Mouse (Mus musculus) intestine, embryonic 16.5 days (tissue): ENCODE measurements around the gene Zfhx3. TPM values are rescaled to one million over a fixed set of nuclear protein-coding genes. Genes with fewer than 3 reads are reported as not detected.

Experiments
- ATAC-seq: fragments of 200-750 bp; cut with Nextera tagmentation; 2 replicates; pipeline ENCODE4 v1.8.0; 2017; ENCODE audit warnings: moderate TSS enrichment, moderate library complexity
- H3K27ac ChIP-seq: fragments of 300-500 bp; sonication (generic); 2 replicates; pipeline ENCODE4 v1.5.1; 2014; ENCODE audit warnings: mild to moderate bottlenecking, low read length
- H3K27me3 ChIP-seq: fragments of 300-500 bp; sonication (generic); replicated peaks from 2 replicates; pipeline ENCODE4 v1.6.1; 2014; ENCODE audit warnings: low read length, control low read depth, mixed read lengths; ENCODE audit not compliant: control insufficient read depth, insufficient read depth
- H3K36me3 ChIP-seq: fragments of 300-500 bp; sonication (generic); 2 replicates; pipeline ENCODE4 v1.6.1; 2014; ENCODE audit warnings: low read length, control low read depth; ENCODE audit not compliant: control insufficient read depth, insufficient read depth
- H3K4me1 ChIP-seq: fragments of 300-500 bp; sonication (generic); 2 replicates; pipeline ENCODE4 v1.6.1; 2014; ENCODE audit warnings: low read length, control low read depth, mixed read lengths; ENCODE audit not compliant: control insufficient read depth, insufficient read depth
- H3K4me2 ChIP-seq: fragments of 300-500 bp; sonication (generic); 2 replicates; pipeline ENCODE4 v1.6.1; 2014; ENCODE audit warnings: low read depth, low read length, control low read depth
- H3K4me3 ChIP-seq: fragments of 300-500 bp; sonication (generic); 2 replicates; pipeline ENCODE4 v1.5.1; 2014; ENCODE audit warnings: mild to moderate bottlenecking, low read length
- H3K9ac ChIP-seq: fragments of 300-500 bp; sonication (generic); 2 replicates; pipeline ENCODE4 v1.6.1; 2014; ENCODE audit warnings: low read depth, low read length
- H3K9me3 ChIP-seq: fragments of 300-500 bp; sonication (generic); 2 replicates; pipeline ENCODE4 v1.6.1; 2016; ENCODE audit warnings: low read length, control low read depth; ENCODE audit not compliant: control insufficient read depth
- WGBS: fragments of 180-500 bp; shearing (Covaris S2); extraction: QIAGEN DNeasy Blood & Tissue Kit; methylation state at CpG from one replicate; pipeline ENCODE4 v1.1.7; 2014; 5-methylcytosine and 5-hydroxymethylcytosine counted together
- polyA plus RNA-seq: library from polyadenylated mRNA; unstranded; fragments of >200 nt; fragmentation: Nextera tagmentation; extraction: Ambion mirVana; gene quantifications from 2 replicates; pipeline ENCODE4 v1.2.1, GENCODE M21; 2015

Gene Zfhx3
- polyA plus RNA-seq, 1 experiment from 2014 or later: 6.1 TPM

DNA sequence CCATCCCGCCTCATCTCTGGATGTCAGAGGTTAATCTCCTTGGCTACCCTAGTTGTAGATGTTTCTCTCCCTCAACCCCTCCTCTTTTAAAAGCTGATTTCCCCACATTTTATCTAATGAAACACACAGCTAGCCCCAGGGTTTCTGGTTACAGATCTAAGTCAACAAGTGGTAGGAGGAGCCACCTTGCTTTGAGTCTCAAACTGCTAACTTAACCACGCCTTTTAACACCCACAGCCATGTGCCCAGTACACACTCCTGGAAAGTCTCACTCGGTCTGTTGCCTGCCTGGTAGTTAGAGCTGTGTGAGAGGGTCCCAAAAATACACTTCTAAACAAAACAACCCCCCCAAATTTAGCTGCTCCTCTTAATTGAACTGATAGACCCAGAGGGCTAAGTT is 877.4 kb downstream of the Zfhx3 start:
- peak; percentile 76 for ATAC-seq
- Histone ChIP-seq H3K9me3 (no peaks in the 10 kb centered on the region), H3K4me2 (peak overlapping the region; percentile 48), H3K27me3 (no peaks in the 10 kb centered on the region), H3K36me3 (no peaks in the 10 kb centered on the region), H3K4me3 (peak overlapping the region; percentile 25), H3K4me1 (peaks cover 47% of the 10 kb centered on the region), H3K27ac (peak overlapping the region; percentile 49; the same call in 1 of the 2 replicates), H3K9ac (no peak overlapping the region)
- 10% methylated on average over 3 of the region's 3 CpGs for WGBS

DNA sequence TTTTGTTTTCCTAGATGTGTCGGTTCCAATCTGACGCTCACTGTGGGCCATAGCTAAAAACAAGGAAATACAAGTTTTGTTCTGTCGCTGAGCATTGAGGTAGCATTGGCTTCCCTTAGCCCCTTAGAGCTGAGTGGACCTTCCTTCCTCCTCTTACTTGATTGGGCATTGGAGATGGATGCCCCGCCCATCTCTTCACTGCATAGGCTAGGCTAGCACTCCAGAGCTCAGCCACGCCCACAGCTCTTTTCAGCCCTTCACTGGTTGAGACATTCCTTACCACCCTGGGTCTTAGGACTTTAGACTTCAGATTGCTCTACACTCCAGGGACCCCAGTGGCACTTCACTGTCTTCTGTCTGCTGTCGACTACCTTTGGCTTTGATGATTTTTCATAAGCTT is 878.2 kb downstream of the Zfhx3 start:
- peak; percentile 91 for ATAC-seq
- Histone ChIP-seq H3K9me3 (no peaks in the 10 kb centered on the region), H3K27ac (no peak overlapping the region), H3K4me2 (peak overlapping the region; percentile 48), H3K4me3 (peak overlapping the region; percentile 25), H3K9ac (no peak overlapping the region), H3K4me1 (peaks cover 47% of the 10 kb centered on the region), H3K27me3 (no peaks in the 10 kb centered on the region), H3K36me3 (no peaks in the 10 kb centered on the region)
- WGBS: 29% methylated on average over 6 of the region's 6 CpGs

DNA sequence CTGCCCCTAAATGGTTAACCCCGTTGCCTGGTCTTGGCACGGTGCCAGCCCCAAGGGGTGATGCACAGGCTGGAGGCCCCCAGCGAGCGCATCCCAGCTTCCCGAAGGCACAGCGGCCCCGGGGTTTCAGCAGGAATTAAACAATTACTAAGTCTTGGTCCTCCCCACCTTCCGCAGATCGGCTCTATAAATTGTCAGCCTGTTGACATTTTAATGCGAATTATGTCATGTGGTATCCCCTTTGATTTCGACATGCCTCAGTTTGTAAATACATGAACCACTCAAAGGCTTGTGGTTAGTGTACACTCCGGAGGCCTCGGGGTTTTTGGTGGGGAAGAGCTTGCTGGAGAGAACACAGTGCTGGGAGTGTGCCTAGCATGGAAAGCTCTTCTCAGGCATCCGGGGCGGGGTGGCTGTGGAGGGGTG is 880.4 kb downstream of the Zfhx3 start:
- H3K9ac ChIP-seq: no peak overlapping the region; the same call in 1 of the 2 replicates
- no peaks in the 10 kb centered on the region for H3K27me3 ChIP-seq
- peaks cover 45% of the 10 kb centered on the region for H3K4me1 ChIP-seq
- H3K4me3 ChIP-seq: no peak overlapping the region
- no peaks in the 10 kb centered on the region for H3K36me3 ChIP-seq
- 0 out of 2 replicates have a peak overlapping the region, but pooled peaks have one; percentile 27 for H3K4me2 ChIP-seq
- WGBS: 26% methylated on average over 15 of the region's 15 CpGs
- no peak overlapping the region; the same call in 1 of the 2 replicates for H3K27ac ChIP-seq
- H3K9me3 ChIP-seq: no peaks in the 10 kb centered on the region
- 0 out of 2 replicates have a peak, but pooled peaks have one; percentile 13 for ATAC-seq

DNA sequence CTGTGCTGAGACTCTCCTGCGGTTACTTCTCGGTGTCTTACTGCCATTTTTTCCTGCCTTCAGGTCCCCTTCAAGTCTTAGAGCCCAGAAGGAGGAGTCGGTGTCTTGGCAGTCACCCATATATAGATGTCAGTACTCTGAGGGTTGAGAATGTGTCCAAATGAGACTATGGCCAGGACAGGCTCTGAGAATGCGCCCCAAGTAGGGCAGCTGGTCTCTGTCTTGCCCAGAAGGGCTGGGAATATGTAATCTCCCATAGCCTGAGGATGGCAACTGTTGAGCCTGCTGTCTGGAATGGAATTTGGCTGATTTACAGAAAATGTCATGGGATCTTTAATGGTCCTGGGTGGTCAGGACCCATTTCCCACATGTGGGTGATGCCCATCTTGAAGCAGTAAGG is 881.6 kb downstream of the Zfhx3 start:
- H3K4me1 ChIP-seq: peaks cover 43% of the 10 kb centered on the region
- ATAC-seq: no peak

DNA sequence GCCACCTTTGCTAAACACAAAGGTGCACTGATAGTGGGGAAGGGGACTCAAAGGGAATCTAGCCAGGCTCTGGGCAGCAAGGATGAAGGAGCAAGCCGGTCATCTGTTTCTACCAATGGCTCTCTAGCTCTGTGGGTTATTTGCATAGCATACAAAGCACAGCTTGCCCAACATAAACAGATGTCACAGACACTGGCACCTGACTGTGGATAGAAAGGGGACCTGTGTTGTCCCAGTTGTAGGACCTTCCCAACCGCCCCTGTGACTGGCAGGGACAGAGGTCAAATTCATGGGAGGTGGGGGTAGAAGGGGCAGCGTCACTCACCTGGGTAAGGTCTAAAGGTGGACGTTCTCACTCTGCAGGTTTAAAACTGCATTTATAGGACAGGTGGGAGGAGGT is 884.0 kb downstream of the Zfhx3 start:
- H3K9me3 ChIP-seq: no peaks in the 10 kb centered on the region
- H3K4me1 ChIP-seq: peaks cover 23% of the 10 kb centered on the region
- no peaks in the 10 kb centered on the region for H3K36me3 ChIP-seq
- no peak overlapping the region for H3K9ac ChIP-seq
- H3K4me3 ChIP-seq: no peak overlapping the region
- ATAC-seq: no peak
- 71% methylated on average over 4 of the region's 4 CpGs for WGBS
- no peaks in the 10 kb centered on the region for H3K27me3 ChIP-seq
- H3K4me2 ChIP-seq: no peak overlapping the region
- no peak overlapping the region for H3K27ac ChIP-seq

More for the DNA sequence above, 881.6 kb downstream of the Zfhx3 start:
- WGBS: 85% methylated on average over 4 of the region's 4 CpGs
- H3K9me3 ChIP-seq: no peaks in the 10 kb centered on the region
- no peak overlapping the region for H3K9ac ChIP-seq
- no peaks in the 10 kb centered on the region for H3K27me3 ChIP-seq
- no peak overlapping the region for H3K4me2 ChIP-seq
- no peak overlapping the region for H3K27ac ChIP-seq
- H3K4me3 ChIP-seq: no peak overlapping the region
- no peaks in the 10 kb centered on the region for H3K36me3 ChIP-seq

DNA sequence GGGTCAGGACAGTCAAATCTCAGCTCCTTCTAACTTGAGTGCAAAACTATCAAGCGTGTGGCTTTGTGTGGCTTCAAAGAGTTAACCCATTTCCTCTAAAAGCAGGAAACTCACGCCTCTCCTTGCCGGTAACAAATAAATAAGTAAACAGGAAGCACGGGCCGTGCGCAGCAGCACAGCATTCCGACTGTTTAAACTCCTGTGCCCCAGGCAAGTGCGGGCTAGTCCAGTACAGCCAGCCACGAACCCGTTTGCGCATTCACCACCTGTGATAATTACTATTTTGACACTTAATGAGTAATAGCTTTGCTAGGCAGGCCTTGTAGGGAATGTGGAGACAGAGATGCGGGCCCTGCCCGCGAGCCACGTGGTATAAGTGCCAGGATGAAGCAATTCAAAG is 885.0 kb downstream of the Zfhx3 start:
- peaks cover 15% of the 10 kb centered on the region for H3K4me1 ChIP-seq
- H3K9ac ChIP-seq: no peak overlapping the region
- no peak overlapping the region for H3K4me3 ChIP-seq
- WGBS: 64% methylated on average over 15 of the region's 15 CpGs
- H3K9me3 ChIP-seq: no peaks in the 10 kb centered on the region
- ATAC-seq: no peak
- no peak overlapping the region for H3K4me2 ChIP-seq
- H3K36me3 ChIP-seq: no peaks in the 10 kb centered on the region
- H3K27me3 ChIP-seq: no peaks in the 10 kb centered on the region
- H3K27ac ChIP-seq: no peak overlapping the region

DNA sequence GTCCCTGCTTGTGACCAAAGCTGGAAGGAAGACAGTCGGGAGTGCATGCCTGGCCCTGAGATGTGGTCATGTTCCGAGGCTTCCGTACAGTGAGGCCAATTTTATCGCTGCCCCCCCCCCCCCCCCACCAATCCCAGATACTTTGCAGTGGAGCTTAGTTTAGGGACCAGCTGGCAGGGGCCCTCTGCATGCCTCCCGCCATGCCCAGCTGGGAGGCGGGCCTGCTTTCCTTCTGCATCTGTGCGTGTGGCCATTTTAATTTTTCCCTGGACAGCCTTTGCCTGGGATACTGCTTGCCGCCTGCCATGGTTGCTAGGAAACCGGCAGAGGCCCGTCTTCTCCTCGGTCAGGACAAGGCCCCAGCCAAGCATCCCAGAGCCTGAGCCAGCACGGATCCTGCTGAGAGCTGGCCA is 886.9 kb downstream of the Zfhx3 start:
- Histone ChIP-seq H3K36me3 (no peaks in the 10 kb centered on the region), H3K4me1 (peaks cover 5% of the 10 kb centered on the region; the same call in 1 of the 2 replicates), H3K4me2 (no peak overlapping the region), H3K27ac (no peak overlapping the region), H3K9me3 (no peaks in the 10 kb centered on the region), H3K27me3 (no peaks in the 10 kb centered on the region), H3K9ac (no peak overlapping the region), H3K4me3 (no peak overlapping the region)
- ATAC-seq: peak; percentile 54; the same call in 1 of the 2 replicates
- 43% methylated on average over 12 of the region's 12 CpGs for WGBS

DNA sequence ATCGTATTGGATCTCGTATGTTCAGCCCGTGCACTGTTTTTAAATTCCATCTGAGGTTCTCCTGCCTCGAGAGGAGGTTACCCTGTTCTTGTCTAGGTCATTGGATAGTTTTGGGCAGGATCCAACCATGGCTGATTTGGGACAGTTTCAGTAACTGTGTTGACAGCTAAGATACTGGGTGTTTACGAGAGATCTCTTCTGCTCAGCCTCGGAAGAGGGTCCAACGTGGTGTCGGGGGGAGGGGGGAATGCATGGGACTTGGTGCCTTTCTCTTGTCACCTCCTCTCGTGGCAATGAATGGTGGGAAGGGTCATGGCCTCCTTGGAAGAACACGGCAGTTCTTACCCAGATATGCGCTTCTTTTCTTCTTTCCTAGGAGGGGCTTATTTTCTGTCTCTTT is 892.7 kb downstream of the Zfhx3 start:
- Histone ChIP-seq H3K27ac (no peak overlapping the region), H3K4me3 (no peak overlapping the region), H3K9me3 (no peaks in the 10 kb centered on the region), H3K36me3 (no peaks in the 10 kb centered on the region), H3K4me2 (no peak overlapping the region), H3K9ac (no peak overlapping the region), H3K4me1 (no peaks in the 10 kb centered on the region; the same call in 1 of the 2 replicates), H3K27me3 (no peaks in the 10 kb centered on the region)
- no peak for ATAC-seq
- WGBS: 86% methylated on average over 11 of the region's 11 CpGs

DNA sequence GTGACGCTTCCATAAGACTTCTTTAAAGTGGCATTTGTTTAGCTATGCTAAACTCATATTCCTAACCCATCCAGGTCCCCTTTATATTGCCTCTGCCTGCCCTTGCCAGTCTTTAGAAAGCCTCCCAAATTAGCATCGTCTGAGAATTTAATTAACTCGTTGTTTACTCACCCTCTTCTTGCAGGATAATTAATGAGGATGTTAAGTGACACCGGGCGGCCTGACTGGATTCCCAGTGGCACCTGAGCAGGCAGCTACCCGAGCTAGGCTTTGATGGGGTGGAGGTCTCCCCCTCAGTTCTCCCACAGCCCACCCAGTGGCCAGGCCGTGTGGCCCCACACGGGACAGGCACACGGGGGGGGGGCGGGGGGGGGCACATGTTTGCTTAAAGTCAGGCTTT is 895.3 kb downstream of the Zfhx3 start:
- Histone ChIP-seq H3K36me3 (no peaks in the 10 kb centered on the region), H3K4me2 (no peak overlapping the region), H3K27me3 (no peaks in the 10 kb centered on the region)

DNA sequence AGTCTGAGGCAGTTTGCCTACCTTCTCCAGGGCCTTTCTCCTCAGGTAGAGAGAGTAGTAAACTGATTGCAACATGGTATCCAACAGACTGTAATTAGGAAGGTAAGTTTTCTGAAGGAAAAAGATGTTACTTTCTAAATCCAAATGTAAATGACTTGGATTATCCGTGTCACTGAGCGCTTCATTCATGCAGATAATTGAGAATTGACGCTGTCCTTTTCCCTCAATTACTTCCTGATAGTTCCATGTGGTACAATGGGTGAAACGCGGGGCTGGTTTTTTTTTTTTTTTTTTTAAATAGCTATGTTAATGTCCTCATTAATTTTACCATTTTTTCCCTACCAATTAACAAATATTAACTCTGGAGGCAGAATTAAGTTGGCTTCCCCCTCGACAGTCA is 896.3 kb downstream of the Zfhx3 start:
- ATAC-seq: no peak
- Histone ChIP-seq H3K4me1 (no peaks in the 10 kb centered on the region; the same call in 1 of the 2 replicates), H3K27me3 (no peaks in the 10 kb centered on the region), H3K27ac (no peak overlapping the region), H3K4me3 (no peak overlapping the region), H3K4me2 (no peak overlapping the region), H3K9me3 (no peaks in the 10 kb centered on the region), H3K9ac (no peak overlapping the region), H3K36me3 (no peaks in the 10 kb centered on the region)
- 84% methylated on average over 6 of the region's 6 CpGs for WGBS

More for the DNA sequence above, 895.3 kb downstream of the Zfhx3 start:
- 36% methylated on average over 10 of the region's 10 CpGs for WGBS
- H3K27ac ChIP-seq: no peak overlapping the region
- no peaks in the 10 kb centered on the region; the same call in 1 of the 2 replicates for H3K4me1 ChIP-seq
- no peak for ATAC-seq
- H3K4me3 ChIP-seq: no peak overlapping the region
- H3K9ac ChIP-seq: no peak overlapping the region
- no peaks in the 10 kb centered on the region for H3K9me3 ChIP-seq
